Mouse (Mus musculus) E14TG2a.4 (cell line): Measurements from ENCODE around the gene Ifi209.

Experiments used
- CTCF ChIP-seq: conservative IDR thresholded peaks from 2 replicates; pipeline ENCODE4 v1.5.1; 2014; ENCODE audit warnings: low read length
- NANOG ChIP-seq: IDR thresholded peaks from 2 replicates; pipeline ENCODE4 v1.6.1; 2014; ENCODE audit warnings: borderline replicate concordance, low read length, mixed read lengths
- POU5F1 ChIP-seq: IDR thresholded peaks from 2 replicates; pipeline ENCODE4 v1.6.1; 2014; ENCODE audit warnings: low read length, borderline replicate concordance

DNA sequence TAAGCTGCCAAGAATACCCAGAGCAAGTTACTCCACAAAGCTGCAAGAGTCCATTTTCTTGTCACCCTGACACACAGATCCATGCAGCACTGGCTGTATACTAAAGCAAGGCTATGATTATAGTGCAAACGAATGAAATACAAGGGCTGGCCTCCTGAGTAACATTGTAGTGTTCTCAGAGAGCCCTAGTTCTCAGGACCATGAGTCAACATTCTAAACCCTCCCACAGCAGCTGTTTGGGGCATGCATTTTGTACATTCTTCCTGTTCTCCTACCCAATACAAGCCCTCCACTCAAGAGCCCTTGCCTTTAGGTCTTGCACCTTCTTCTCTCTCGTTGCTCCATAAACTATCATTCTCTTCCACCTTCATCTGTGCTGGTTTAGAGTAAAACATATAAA, 14.7 kb downstream of the Ifi209 start:
- TF ChIP-seq CTCF (no peak), NANOG (no peak), POU5F1 (no peak)
